Mouse (Mus musculus) kidney, adult 2 months (tissue): ENCODE data around the gene Slc52a3.

Experiments used
- CTCF ChIP-seq: fragments of 200-500 bp; conservative IDR thresholded peaks from 2 replicates; pipeline ENCODE4 v1.5.1; 2011; ENCODE audit warnings: low read depth, mild to moderate bottlenecking, control low read depth, low read length, moderate library complexity, mixed read lengths; ENCODE audit not compliant: insufficient read depth, insufficient read length
- POLR2A ChIP-seq: fragments of 200-500 bp; IDR thresholded peaks from one replicate; pipeline ENCODE4 v1.6.1; 2011; ENCODE audit warnings: low read depth, low read length, control low read depth

DNA sequence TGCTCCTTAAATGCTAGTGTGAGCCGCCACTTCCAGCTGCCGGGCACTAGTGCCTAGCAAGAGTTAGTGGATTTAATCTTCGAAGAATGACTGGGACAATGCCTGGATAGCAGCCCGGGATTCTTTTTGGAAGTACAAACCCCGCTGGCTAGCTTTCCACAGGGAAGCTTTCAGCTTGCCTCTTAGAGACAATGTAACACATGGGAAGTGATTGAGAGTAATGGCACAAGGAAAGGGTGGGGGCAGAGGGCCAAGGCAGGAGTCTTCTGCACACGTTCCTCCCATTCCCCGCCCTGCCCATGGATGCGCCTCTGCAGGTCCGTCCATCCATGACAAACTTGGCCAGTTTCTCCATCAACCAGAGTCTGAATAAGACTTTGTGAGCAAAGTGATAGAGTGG lies 20.4 kb downstream of the Slc52a3 start:
- TF ChIP-seq CTCF (no peak), POLR2A (no peak)
